Mouse (Mus musculus): Measurements from ENCODE around the gene Mrfap1.

DNA sequence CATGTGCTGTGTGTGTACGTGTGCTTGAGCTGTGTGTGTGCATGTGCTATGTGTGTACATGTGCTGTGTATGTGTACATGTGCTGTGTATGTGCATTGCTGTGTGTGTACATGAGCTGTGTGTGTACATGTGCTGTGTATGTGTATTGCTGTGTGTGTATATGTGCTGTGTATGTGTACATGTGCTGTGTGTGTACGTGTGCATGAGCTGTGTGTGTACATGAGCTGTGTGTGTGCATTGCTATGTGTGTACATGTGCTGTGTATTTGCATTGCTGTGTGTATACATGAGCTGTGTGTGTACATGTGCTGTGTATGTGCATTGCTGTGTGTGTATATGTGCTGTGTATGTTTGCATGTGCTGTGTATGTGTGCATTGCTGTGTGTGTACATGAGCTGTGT is 17.1 kb downstream of the Mrfap1 start:
- TF ChIP-seq ZKSCAN1 (IDR thresholded peaks at IDR 0.05; ENCODE audit: borderline replicate concordance, low read depth, low read length) = no peak
- no peak for TF ChIP-seq RAD21 (IDR thresholded peaks at IDR 0.05; ENCODE audit: low read depth, low read length)
- no peak for TF ChIP-seq ZNF384 (IDR thresholded peaks at IDR 0.05; ENCODE audit: low read depth, low read length)
- no peak for TF ChIP-seq E2F4 (IDR thresholded peaks at IDR 0.05; ENCODE audit: insufficient replicate concordance, low read depth, low read length)
- no peak for TF ChIP-seq POLR2A (IDR thresholded peaks at IDR 0.05; ENCODE audit: low read depth, low read length)
- TF ChIP-seq ZC3H11A (IDR thresholded peaks at IDR 0.05; ENCODE audit: low read depth, low read length) = no peak
- TF ChIP-seq USF2 (conservative IDR thresholded peaks at IDR 0.05; ENCODE audit: low read depth, low read length) = no peak
- TF ChIP-seq CTCF (conservative IDR thresholded peaks at IDR 0.05 in 1 of 2, IDR thresholded peaks at IDR 0.05 in 1 of 2; ENCODE audit: low read depth in 2 of 2, low read length in 2 of 2) = no peak
- TF ChIP-seq JUND (conservative IDR thresholded peaks at IDR 0.05; ENCODE audit: low read depth, low read length) = no peak
- no peak for TF ChIP-seq SMC3 (IDR thresholded peaks at IDR 0.05; ENCODE audit: low read depth, low read length)

Data from CH12.LX (cell line).